Mouse (Mus musculus) adrenal gland (tissue): ENCODE data around the gene Psmd5.

Experiments
- intact Hi-C: fragments of 180-260 bp; cut with DNase I; formaldehyde crosslinking; loops from one replicate; pipeline ENCODE4 v1.15.1; 2025
- long read RNA-seq, 2 experiments: library from polyadenylated mRNA; unstranded; transcript quantifications; one replicate each; pipeline ENCODE4 v2.0.0; 2020; ENCODE audit warnings: borderline replicate concordance in 1 of 2; ENCODE audit not compliant: insufficient replicate concordance in 1 of 2

Psmd5 gene
- long read RNA-seq, experiment 1, full-length matches to known transcripts = 53 of 70 reads
- long read RNA-seq, experiment 1, partial matches to known transcripts = 7 of 70 reads
- long read RNA-seq, experiment 1, other reads (novel, unspliced or antisense) = 10 of 70 reads
- long read RNA-seq, experiment 2, full-length matches to known transcripts = 55 of 66 reads
- long read RNA-seq, experiment 2, partial matches to known transcripts = 3 of 66 reads
- long read RNA-seq, experiment 2, other reads (novel, unspliced or antisense) = 8 of 66 reads

GRCm38 (mm10) chr2:34874816-34875345 lies at the start of gene Psmd5:
Psmd5 (minus strand) TSS chr2:34874968.
- intact Hi-C loops = loop anchor here (5.0 kb wide), 1 partner anchor 48 kb away; the partner anchor contains the start of gene Fbxw2

GRCm38 (mm10) chr2:34922729-34923128 lies 48.0 kb upstream of the Psmd5 start:
- intact Hi-C loops = no loop called here

GRCm38 (mm10) chr2:34920144-34920543 lies 45.4 kb upstream of the Psmd5 start:
- intact Hi-C loops = no loop called here

GRCm38 (mm10) chr2:34915103-34915502 lies 40.3 kb upstream of the Psmd5 start:
- intact Hi-C loops = no loop called here

GRCm38 (mm10) chr2:34914823-34915082 lies 40.0 kb upstream of the Psmd5 start:
- intact Hi-C loops = no loop called here

- intact Hi-C loops = no loop called here
Observed at GRCm38 (mm10) chr2:34914069-34914822, 39.5 kb upstream of the Psmd5 start.

- intact Hi-C loops = no loop called here
Observed at GRCm38 (mm10) chr2:34913218-34914068, 38.7 kb upstream of the Psmd5 start, which contains the start of gene Phf19. Phf19 (minus strand) TSS chr2:34914026.

GRCm38 (mm10) chr2:34912613-34913012 lies 37.8 kb upstream of the Psmd5 start:
- intact Hi-C loops = no loop called here

- intact Hi-C loops = no loop called here
Observed at GRCm38 (mm10) chr2:34911871-34912270, 37.1 kb upstream of the Psmd5 start.

- intact Hi-C loops = loop anchor here (10.0 kb wide), 1 partner anchor 85 kb away; the partner anchor contains the start of gene Fbxw2
Observed at GRCm38 (mm10) chr2:34909719-34910118, 35.0 kb upstream of the Psmd5 start.

GRCm38 (mm10) chr2:34906861-34907604 lies 32.3 kb upstream of the Psmd5 start:
- intact Hi-C loops = loop anchor here (10.0 kb wide), 1 partner anchor 82 kb away; the partner anchor contains the start of gene Fbxw2

GRCm38 (mm10) chr2:34906426-34906825 lies 31.7 kb upstream of the Psmd5 start:
- intact Hi-C loops = loop anchor here (10.0 kb wide), 1 partner anchor 82 kb away; the partner anchor contains the start of gene Fbxw2

- intact Hi-C loops = loop anchor here (10.0 kb wide), 1 partner anchor 80 kb away; the partner anchor contains the start of gene Fbxw2
Observed at GRCm38 (mm10) chr2:34904849-34905542, 30.2 kb upstream of the Psmd5 start.

GRCm38 (mm10) chr2:34903652-34904405 lies 29.1 kb upstream of the Psmd5 start:
- intact Hi-C loops = loop anchor here (10.0 kb wide), 1 partner anchor 79 kb away; the partner anchor contains the start of gene Fbxw2

- intact Hi-C loops = loop anchor here (10.0 kb wide), 1 partner anchor 78 kb away; the partner anchor contains the start of gene Fbxw2
Observed at GRCm38 (mm10) chr2:34903191-34903590, 28.4 kb upstream of the Psmd5 start.

- intact Hi-C loops = loop anchor here (10.0 kb wide), 1 partner anchor 78 kb away; the partner anchor contains the start of gene Fbxw2
Observed at GRCm38 (mm10) chr2:34902731-34903130, 28.0 kb upstream of the Psmd5 start.

GRCm38 (mm10) chr2:34901726-34902125 lies 27.0 kb upstream of the Psmd5 start:
- intact Hi-C loops = loop anchor here (10.0 kb wide), 1 partner anchor 77 kb away; the partner anchor contains the start of gene Fbxw2

GRCm38 (mm10) chr2:34900412-34900811 lies 25.6 kb upstream of the Psmd5 start:
- intact Hi-C loops = loop anchor here (10.0 kb wide), 1 partner anchor 76 kb away; the partner anchor contains the start of gene Fbxw2

GRCm38 (mm10) chr2:34899682-34900081 lies 24.9 kb upstream of the Psmd5 start:
- intact Hi-C loops = loop anchor here (5.0 to 10.0 kb wide), 2 partner anchors 73 to 75 kb away; partner anchors contain the start of gene Fbxw2
